Mouse (Mus musculus): ENCODE results near the gene Ptpdc1. TPM values are rescaled to one million over a fixed set of nuclear protein-coding genes. Genes with fewer than 3 reads are reported as not detected.
A peak's percentile ranks its signal among the peaks of the same experiment; 100 is the strongest.

The Ptpdc1 gene
- polyA plus RNA-seq, 1 experiment from 2014 or later, result 4.8 TPM

DNA sequence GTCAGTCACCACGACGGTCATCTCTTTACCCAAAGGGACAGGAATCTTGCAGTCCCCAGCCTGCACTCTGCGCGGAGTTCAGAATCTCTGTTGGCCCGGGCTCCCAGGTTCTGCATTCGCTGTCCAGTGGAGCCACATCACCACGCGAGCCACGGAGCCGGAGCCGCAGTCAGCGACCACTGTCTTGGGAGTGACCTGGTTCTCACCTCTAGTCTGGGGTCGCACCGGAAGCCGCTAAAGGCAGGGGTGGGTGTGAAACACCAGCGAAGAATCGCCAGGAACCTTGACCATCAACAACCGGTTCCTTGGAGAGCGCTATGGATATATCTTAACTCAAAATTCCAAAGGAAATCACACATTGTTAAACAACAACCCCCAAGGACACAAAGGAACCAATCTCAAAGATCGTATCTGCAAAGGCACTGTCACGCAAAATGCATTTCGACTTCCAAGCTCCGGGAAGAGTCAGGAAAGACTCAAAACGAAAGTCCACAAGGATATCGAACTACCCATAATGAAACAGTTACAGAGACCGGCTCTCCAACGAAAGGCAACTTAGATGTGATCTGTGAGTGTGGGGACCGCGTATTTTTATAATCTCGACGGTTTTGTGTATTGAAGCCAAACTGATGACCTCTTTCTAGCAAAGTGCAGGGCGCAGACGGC lies 33.3 kb upstream of the Ptpdc1 start:
- Histone ChIP-seq H3K4me3 (ENCODE audit: low read length) (peak overlapping the region; percentile 36), H3K9me3 (replicated peaks; ENCODE audit: control insufficient read depth, low read length) (no peaks in the 10 kb centered on the region), H3K36me3 (ENCODE audit: control insufficient read depth, insufficient read depth) (no peaks in the 10 kb centered on the region), H3K4me2 (ENCODE audit: low read depth, low read length) (peak overlapping the region; percentile 47), H3K9ac (ENCODE audit: low read length) (no peak overlapping the region), H3K27ac (ENCODE audit: low read length) (no peak overlapping the region), H3K4me1 (ENCODE audit: control insufficient read depth, insufficient read depth, low read length) (peaks cover 15% of the 10 kb centered on the region), H3K27me3 (ENCODE audit: control insufficient read depth, insufficient read depth, low read length) (peaks cover 93% of the 10 kb centered on the region)
- ATAC-seq (replicated peaks; ENCODE audit: extremely low read depth, insufficient read depth, low FRiP score), result no peak
- under 1% methylated on average over 33 of the region's 33 CpGs for WGBS

DNA sequence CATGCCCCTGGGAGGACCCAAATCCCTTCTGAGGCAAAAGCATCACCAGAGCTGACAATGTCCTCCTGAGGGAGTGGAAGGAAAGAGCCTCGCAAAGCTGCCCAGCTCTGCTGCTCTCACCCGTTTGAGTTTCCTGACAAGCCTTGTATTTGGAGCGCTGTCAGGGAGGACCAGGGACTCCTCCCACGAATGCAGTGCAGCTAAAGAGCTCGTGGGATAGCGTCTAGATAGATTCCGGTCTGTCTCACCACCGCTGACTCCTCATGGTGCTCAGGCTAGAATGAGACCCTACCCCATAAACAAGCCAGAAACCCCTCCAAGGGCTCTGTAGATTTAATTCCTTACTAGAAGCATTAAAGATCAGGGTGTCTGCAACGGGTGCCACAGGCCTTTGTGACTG lies 32.3 kb upstream of the Ptpdc1 start:
- ATAC-seq (replicated peaks; ENCODE audit: extremely low read depth, insufficient read depth, low FRiP score), result no peak
- peaks cover 10% of the 10 kb centered on the region for H3K4me1 ChIP-seq (ENCODE audit: control insufficient read depth, insufficient read depth, low read length)

DNA sequence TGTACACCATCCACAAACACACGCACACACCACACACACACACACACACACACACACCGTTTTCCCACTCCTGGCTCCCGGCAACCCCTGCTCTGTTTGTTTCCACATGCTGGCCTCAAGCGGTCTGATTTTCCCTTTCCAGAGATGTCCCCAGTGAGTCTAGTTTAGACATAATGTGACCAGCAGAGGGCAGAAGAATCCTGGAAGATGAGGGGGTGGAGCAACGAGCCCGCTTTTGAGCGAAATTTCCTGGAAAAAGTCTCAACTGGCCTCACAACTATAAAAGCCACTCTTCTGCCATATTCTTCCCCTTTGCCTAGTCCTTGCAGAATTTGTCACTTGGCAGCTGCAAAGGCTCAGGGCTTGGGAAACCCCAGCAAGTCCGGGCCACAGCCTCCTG lies 30.2 kb upstream of the Ptpdc1 start:
- Histone ChIP-seq H3K4me3 (ENCODE audit: low read length) (no peak overlapping the region), H3K36me3 (ENCODE audit: control insufficient read depth, insufficient read depth) (no peaks in the 10 kb centered on the region), H3K27ac (ENCODE audit: low read length) (no peak overlapping the region), H3K27me3 (ENCODE audit: control insufficient read depth, insufficient read depth, low read length) (peaks cover 75% of the 10 kb centered on the region), H3K4me2 (ENCODE audit: low read depth, low read length) (no peak overlapping the region), H3K4me1 (ENCODE audit: control insufficient read depth, insufficient read depth, low read length) (peaks cover 7% of the 10 kb centered on the region; the same call in 1 of the 2 replicates), H3K9me3 (replicated peaks; ENCODE audit: control insufficient read depth, low read length) (no peaks in the 10 kb centered on the region), H3K9ac (ENCODE audit: low read length) (no peak overlapping the region)
- WGBS, result under 1% methylated on average over 8 of the region's 8 CpGs
- peak; percentile 38; the same call in 1 of the 2 replicates for ATAC-seq (replicated peaks; ENCODE audit: extremely low read depth, insufficient read depth, low FRiP score)

More for the DNA sequence above, 32.3 kb upstream of the Ptpdc1 start:
- Histone ChIP-seq H3K4me2 (ENCODE audit: low read depth, low read length) (no peak overlapping the region), H3K27me3 (ENCODE audit: control insufficient read depth, insufficient read depth, low read length) (peaks cover 90% of the 10 kb centered on the region), H3K27ac (ENCODE audit: low read length) (no peak overlapping the region), H3K9ac (ENCODE audit: low read length) (no peak overlapping the region), H3K9me3 (replicated peaks; ENCODE audit: control insufficient read depth, low read length) (no peaks in the 10 kb centered on the region), H3K36me3 (ENCODE audit: control insufficient read depth, insufficient read depth) (no peaks in the 10 kb centered on the region), H3K4me3 (ENCODE audit: low read length) (no peak overlapping the region)
- 3% methylated on average over 9 of the region's 9 CpGs for WGBS

DNA sequence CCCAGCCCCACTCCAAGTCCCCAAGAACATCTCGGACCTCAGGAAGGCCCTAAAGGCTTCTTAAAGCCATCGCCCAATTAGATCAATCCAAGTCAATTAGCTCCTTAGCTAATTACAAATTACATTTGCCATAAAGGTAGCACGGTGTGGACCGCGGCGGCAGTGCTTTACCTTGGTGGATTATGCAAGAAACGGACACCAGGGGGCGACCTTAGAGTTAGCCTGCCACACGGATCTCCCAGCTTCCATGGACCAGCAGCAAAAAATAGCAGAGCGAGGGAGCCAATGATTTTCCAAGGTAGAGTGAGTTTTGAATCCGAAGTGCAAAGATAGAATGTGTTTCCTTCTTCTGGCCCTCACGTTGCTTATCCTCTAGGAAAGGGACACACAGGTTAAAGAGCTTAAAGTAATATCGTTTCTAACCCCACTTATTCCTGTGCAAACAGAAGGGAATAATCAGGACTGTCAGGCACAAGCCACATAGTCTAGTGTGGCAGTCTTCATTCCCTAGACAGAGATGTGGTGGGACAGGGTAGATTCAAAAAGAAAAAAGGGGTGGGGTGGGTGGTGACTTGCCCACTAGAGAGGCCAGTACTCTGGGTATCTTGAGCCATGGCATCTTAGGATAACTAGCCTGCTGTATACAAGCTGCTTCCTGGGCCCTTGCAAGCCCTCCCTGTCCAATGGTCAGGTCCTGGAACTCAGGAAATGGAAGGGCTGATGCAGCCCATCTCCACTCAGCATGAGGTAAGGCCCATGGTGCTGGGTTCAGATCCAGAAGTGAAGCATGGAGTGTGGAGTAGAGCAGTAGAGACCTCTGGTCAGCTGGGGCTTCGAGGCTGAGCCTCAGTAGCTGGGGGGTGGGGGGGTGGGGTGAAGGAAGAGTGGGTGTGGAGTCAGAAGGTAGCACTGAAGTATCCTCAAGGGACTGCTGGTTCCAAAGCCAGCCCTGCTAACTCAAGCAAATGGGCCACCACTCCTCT lies 28.6 kb upstream of the Ptpdc1 start:
- ATAC-seq (replicated peaks; ENCODE audit: extremely low read depth, insufficient read depth, low FRiP score), result no peak
- Histone ChIP-seq H3K4me1 (ENCODE audit: control insufficient read depth, insufficient read depth, low read length) (peaks cover 4% of the 10 kb centered on the region; the same call in 1 of the 2 replicates), H3K4me2 (ENCODE audit: low read depth, low read length) (no peak overlapping the region), H3K9ac (ENCODE audit: low read length) (no peak overlapping the region), H3K27ac (ENCODE audit: low read length) (no peak overlapping the region), H3K9me3 (replicated peaks; ENCODE audit: control insufficient read depth, low read length) (no peaks in the 10 kb centered on the region), H3K36me3 (ENCODE audit: control insufficient read depth, insufficient read depth) (no peaks in the 10 kb centered on the region), H3K4me3 (ENCODE audit: low read length) (no peak overlapping the region), H3K27me3 (ENCODE audit: control insufficient read depth, insufficient read depth, low read length) (peaks cover 60% of the 10 kb centered on the region)
- WGBS, result 8% methylated on average over 14 of the region's 14 CpGs

DNA sequence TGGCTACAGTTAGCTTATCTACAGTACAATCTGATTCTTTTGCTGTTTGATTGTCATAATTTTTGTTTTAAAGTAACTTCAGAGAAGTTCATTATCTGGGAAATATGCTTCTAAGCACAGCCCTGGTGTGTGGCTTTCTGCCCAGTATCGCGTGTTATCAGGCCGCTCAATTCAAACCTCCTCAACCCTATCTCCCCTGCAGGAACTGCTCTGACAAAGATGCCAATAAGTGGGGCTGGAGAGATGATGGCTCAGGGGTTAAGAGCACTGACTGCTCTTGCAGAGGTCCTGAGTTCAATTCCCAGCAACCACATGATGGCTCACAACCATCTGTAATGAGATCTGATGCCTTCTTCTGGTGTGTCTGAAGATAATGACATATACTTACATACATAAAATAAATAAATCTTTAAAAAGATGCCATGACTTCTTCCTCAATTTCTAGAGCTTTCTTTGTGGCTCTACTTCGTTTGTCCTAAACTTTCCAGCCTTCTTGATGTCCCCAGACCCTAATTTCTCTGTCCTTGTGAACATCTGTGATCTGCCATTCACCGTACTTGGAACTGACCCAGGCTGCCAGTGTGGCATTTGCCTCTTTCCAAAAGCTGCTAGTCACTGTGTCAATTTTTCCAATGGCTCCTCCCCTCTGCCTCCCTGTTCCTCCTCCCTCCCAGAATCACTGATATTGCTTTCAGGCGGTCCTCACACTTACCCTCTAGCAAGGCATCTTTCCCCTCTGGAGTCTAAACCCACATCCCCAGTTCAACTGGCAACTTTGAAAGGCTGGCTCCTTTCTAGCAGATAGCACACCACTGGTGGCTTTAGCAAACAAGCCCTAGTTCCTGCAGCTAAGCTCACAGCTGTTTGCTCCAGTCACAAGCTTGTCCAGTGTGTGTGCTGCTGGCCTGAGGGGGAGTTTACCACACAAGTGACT lies 25.9 kb upstream of the Ptpdc1 start:
- H3K9ac ChIP-seq (ENCODE audit: low read length), result no peak overlapping the region
- H3K27ac ChIP-seq (ENCODE audit: low read length), result no peak overlapping the region
- peaks cover 33% of the 10 kb centered on the region for H3K27me3 ChIP-seq (ENCODE audit: control insufficient read depth, insufficient read depth, low read length)
- peaks cover 2% of the 10 kb centered on the region; the same call in 1 of the 2 replicates for H3K9me3 ChIP-seq (replicated peaks; ENCODE audit: control insufficient read depth, low read length)
- no peaks in the 10 kb centered on the region for H3K4me1 ChIP-seq (ENCODE audit: control insufficient read depth, insufficient read depth, low read length)
- no peak overlapping the region for H3K4me3 ChIP-seq (ENCODE audit: low read length)
- 33% methylated on average over 6 of the region's 6 CpGs for WGBS
- H3K4me2 ChIP-seq (ENCODE audit: low read depth, low read length), result no peak overlapping the region
- H3K36me3 ChIP-seq (ENCODE audit: control insufficient read depth, insufficient read depth), result no peaks in the 10 kb centered on the region
- no peak for ATAC-seq (replicated peaks; ENCODE audit: extremely low read depth, insufficient read depth, low FRiP score)

DNA sequence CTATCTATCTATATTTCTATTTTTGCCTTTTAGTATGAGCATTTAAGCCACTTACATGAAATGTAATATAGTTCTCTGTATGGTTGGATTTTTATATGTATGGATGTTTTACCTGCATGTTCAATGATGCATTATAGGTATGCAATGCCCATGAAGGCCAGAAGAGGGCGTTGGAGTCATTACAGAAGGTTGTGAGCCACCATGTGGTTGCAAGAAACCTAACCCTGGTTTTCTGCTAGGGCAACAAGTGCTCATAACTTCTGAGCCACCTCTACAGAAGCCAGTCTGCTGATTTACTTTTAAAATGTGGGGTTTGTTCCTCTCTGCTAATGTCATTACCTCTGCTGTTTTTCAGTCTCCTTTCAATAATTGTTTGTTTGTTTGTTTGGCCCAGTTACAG lies 25.2 kb upstream of the Ptpdc1 start:
- ATAC-seq (replicated peaks; ENCODE audit: extremely low read depth, insufficient read depth, low FRiP score), result no peak
- 0% methylated on average over 1 of the region's 1 CpGs for WGBS
- H3K4me2 ChIP-seq (ENCODE audit: low read depth, low read length), result no peak overlapping the region
- no peak overlapping the region for H3K4me3 ChIP-seq (ENCODE audit: low read length)
- H3K36me3 ChIP-seq (ENCODE audit: control insufficient read depth, insufficient read depth), result no peaks in the 10 kb centered on the region
- H3K27ac ChIP-seq (ENCODE audit: low read length), result no peak overlapping the region
- H3K27me3 ChIP-seq (ENCODE audit: control insufficient read depth, insufficient read depth, low read length), result peaks cover 26% of the 10 kb centered on the region
- H3K9ac ChIP-seq (ENCODE audit: low read length), result no peak overlapping the region
- no peaks in the 10 kb centered on the region for H3K4me1 ChIP-seq (ENCODE audit: control insufficient read depth, insufficient read depth, low read length)
- H3K9me3 ChIP-seq (replicated peaks; ENCODE audit: control insufficient read depth, low read length), result peaks cover 2% of the 10 kb centered on the region; the same call in 1 of the 2 replicates

DNA sequence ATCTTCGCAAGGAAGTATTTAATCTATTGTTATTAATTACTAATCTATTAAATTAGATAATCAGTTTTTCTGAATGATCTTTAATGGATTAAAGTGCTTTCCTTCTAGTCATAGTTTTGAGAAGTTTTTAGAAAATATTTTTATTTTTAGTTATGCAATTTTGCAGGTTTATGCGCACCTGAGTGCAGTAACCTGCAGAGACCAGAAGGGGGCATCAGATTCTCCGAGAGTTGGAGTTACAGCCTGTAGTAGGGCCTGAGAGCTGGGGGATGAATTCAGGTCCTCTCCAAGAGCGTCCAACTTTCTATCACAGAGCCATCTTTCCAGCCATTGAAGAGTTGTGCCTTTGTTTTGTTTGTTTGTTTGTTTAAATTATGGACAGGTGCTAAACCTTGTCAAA lies 21.2 kb upstream of the Ptpdc1 start:
- H3K36me3 ChIP-seq (ENCODE audit: control insufficient read depth, insufficient read depth), result no peaks in the 10 kb centered on the region
- no peak for ATAC-seq (replicated peaks; ENCODE audit: extremely low read depth, insufficient read depth, low FRiP score)
- 81% methylated on average over 4 of the region's 4 CpGs for WGBS

DNA sequence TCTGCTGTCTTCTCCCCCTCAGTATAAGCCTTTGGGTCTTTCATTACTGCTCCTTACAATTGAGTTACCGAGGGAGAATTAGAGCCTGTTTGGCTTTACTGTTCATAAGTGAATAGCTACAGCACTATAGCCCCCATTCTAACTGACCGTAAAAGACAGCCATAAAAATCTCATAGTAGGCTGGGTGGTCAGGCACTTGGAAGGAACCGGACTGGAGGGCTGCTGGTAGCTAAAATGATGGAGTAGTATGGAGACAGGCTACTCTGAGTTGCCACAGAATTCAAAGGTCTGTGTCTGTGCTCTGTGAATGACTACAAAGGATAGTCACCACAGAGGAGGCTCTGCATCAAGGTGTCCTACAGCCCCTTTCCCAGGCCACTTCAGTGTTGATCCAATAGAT lies 18.5 kb upstream of the Ptpdc1 start:
- Histone ChIP-seq H3K27ac (ENCODE audit: low read length) (no peak overlapping the region), H3K9me3 (replicated peaks; ENCODE audit: control insufficient read depth, low read length) (peaks cover 2% of the 10 kb centered on the region; the same call in 1 of the 2 replicates), H3K4me3 (ENCODE audit: low read length) (no peak overlapping the region), H3K4me1 (ENCODE audit: control insufficient read depth, insufficient read depth, low read length) (no peaks in the 10 kb centered on the region), H3K9ac (ENCODE audit: low read length) (no peak overlapping the region), H3K4me2 (ENCODE audit: low read depth, low read length) (no peak overlapping the region), H3K27me3 (ENCODE audit: control insufficient read depth, insufficient read depth, low read length) (no peaks in the 10 kb centered on the region), H3K36me3 (ENCODE audit: control insufficient read depth, insufficient read depth) (no peaks in the 10 kb centered on the region)
- 86% methylated on average over 3 of the region's 3 CpGs for WGBS
- ATAC-seq (replicated peaks; ENCODE audit: extremely low read depth, insufficient read depth, low FRiP score), result no peak

More for the DNA sequence above, 21.2 kb upstream of the Ptpdc1 start:
- Histone ChIP-seq H3K4me1 (ENCODE audit: control insufficient read depth, insufficient read depth, low read length) (no peaks in the 10 kb centered on the region), H3K9me3 (replicated peaks; ENCODE audit: control insufficient read depth, low read length) (peaks cover 2% of the 10 kb centered on the region; the same call in 1 of the 2 replicates), H3K4me2 (ENCODE audit: low read depth, low read length) (no peak overlapping the region), H3K27me3 (ENCODE audit: control insufficient read depth, insufficient read depth, low read length) (no peaks in the 10 kb centered on the region), H3K4me3 (ENCODE audit: low read length) (no peak overlapping the region), H3K9ac (ENCODE audit: low read length) (no peak overlapping the region), H3K27ac (ENCODE audit: low read length) (no peak overlapping the region)

Data from heart, embryonic 16.5 days (tissue).